Mouse (Mus musculus) gastrocnemius, postnatal 10 days (tissue): ENCODE data around the gene Nek5. TPM values are rescaled to one million over a fixed set of nuclear protein-coding genes. Genes with fewer than 3 reads are reported as not detected.

ENCODE experiments used
- total RNA-seq, 2 experiments: library from RNA; stranded (reverse); gene quantifications; 2 replicates each; pipeline ENCODE4 v1.2.3; 2021

Gene Nek5
- total RNA-seq, 2 experiments from 2014 or later: not detected

Other genes starting within 250 kb of the Nek5 start
- not detected for gene Defb9, start 239.6 kb downstream of the Nek5 start, total RNA-seq
- not detected for gene Defb11, start 218.6 kb downstream of the Nek5 start, total RNA-seq
- not detected for gene Defb15, start 192.3 kb downstream of the Nek5 start, total RNA-seq
- gene Defb35, start 186.7 kb downstream of the Nek5 start, total RNA-seq: not detected
- not detected for gene Defb13, start 178.3 kb downstream of the Nek5 start, total RNA-seq
- not detected for gene Fam90a1a, start 166.3 kb downstream of the Nek5 start, total RNA-seq
- not detected for gene Ccdc70, start 155.3 kb downstream of the Nek5 start, total RNA-seq
- under 1 TPM in 1 of 2 experiments, not detected in 1; 0.20 TPM for gene Atp7b, start 64.7 kb downstream of the Nek5 start, total RNA-seq
- gene Alg11, start 64.3 kb downstream of the Nek5 start, total RNA-seq: 10 to 100 TPM in 1 of 2 experiments, 1 to 10 TPM in 1; 8.8 to 11.2 TPM
- gene Nek3, start 41.4 kb upstream of the Nek5 start, total RNA-seq: 1 to 10 TPM; 2.6 to 2.7 TPM
- 10 to 100 TPM in 1 of 2 experiments, 1 to 10 TPM in 1; 8.7 to 10.1 TPM for gene Ckap2, start 60.8 kb upstream of the Nek5 start, total RNA-seq
- 10 to 100 TPM; 29.0 to 31.1 TPM for gene Vps36, start 67.8 kb upstream of the Nek5 start, total RNA-seq
- gene Thsd1, start 102.3 kb upstream of the Nek5 start, total RNA-seq: 1 to 10 TPM; 5.0 to 5.9 TPM
- under 1 TPM in 1 of 2 experiments, not detected in 1; 0.14 TPM for gene Tpte, start 158.4 kb upstream of the Nek5 start, total RNA-seq